Mouse (Mus musculus): ENCODE data around the gene Plb1.

DNA sequence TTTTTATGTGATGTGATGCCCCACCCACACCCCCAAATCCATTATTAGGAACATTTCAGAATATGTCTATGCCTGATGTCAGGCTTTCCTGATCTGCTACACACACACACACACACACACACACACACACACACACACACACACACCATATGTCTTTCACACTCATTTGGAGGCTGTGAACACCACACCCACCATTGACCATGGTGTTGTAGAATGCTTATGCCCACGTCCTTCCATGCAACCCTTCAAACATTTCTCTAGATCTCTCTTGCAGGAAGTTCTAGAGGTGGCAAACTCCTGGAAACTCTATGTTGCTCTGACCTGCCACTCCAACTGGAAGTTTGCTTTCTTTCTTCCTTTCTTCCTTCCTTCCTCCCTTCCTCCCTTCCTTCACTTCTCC, 77.2 kb downstream of the Plb1 start:
- TF ChIP-seq CTCF (IDR thresholded peaks at IDR 0.05; ENCODE audit: low read depth, low read length) (no peak), POLR2A (IDR thresholded peaks at IDR 0.05; ENCODE audit: extremely low read depth, insufficient read depth, low read length) (no peak)

All from liver, adult 2 months (tissue).